Mouse (Mus musculus) spleen, adult 2 months (tissue): Measurements from ENCODE around the gene Crygb. TPM values are rescaled to one million over a fixed set of nuclear protein-coding genes. Genes with fewer than 3 reads are reported as not detected.

Source experiments
- DNase-seq, 2 experiments: peaks; one replicate each; pipeline versions ENCODE4 v3.0.0 to v3.0.0-alpha.2; 2012 to 2021; ENCODE audit warnings: low spot score in 2 of 2, low read depth in 1 of 2
- H3K27ac ChIP-seq: fragments of 200-500 bp; 2 replicates; pipeline ENCODE4 v1.5.1; 2012; ENCODE audit warnings: low read length, inconsistent platforms; ENCODE audit not compliant: insufficient read depth
- H3K27me3 ChIP-seq: fragments of 200-500 bp; 2 replicates; pipeline ENCODE4 v1.6.1; 2012; ENCODE audit warnings: mild to moderate bottlenecking, moderate library complexity, low read length, inconsistent platforms; ENCODE audit not compliant: control insufficient read depth, insufficient read depth
- H3K36me3 ChIP-seq: fragments of 200-500 bp; 2 replicates; pipeline ENCODE4 v1.6.1; 2012; ENCODE audit warnings: mild to moderate bottlenecking, low read length, inconsistent platforms; ENCODE audit not compliant: control insufficient read depth, insufficient read depth
- H3K4me1 ChIP-seq: fragments of 200-500 bp; 2 replicates; pipeline ENCODE4 v1.6.1; 2011; ENCODE audit warnings: inconsistent platforms; ENCODE audit not compliant: control insufficient read depth, insufficient read depth, insufficient read length
- H3K4me3 ChIP-seq: fragments of 200-500 bp; 2 replicates; pipeline ENCODE4 v1.5.1; 2011; ENCODE audit warnings: mild to moderate bottlenecking, inconsistent platforms; ENCODE audit not compliant: insufficient read depth, insufficient read length; ENCODE audit errors: extremely low read depth
- CTCF ChIP-seq: fragments of 200-500 bp; IDR thresholded peaks from 2 replicates; pipeline ENCODE4 v1.5.1; 2011; ENCODE audit warnings: mild to moderate bottlenecking, inconsistent platforms; ENCODE audit not compliant: insufficient read depth, insufficient read length, insufficient replicate concordance; ENCODE audit errors: extremely low read depth
- POLR2A ChIP-seq: fragments of 200-500 bp; IDR thresholded peaks from 2 replicates; pipeline ENCODE4 v1.6.1; 2011; ENCODE audit warnings: low read depth, low read length, inconsistent platforms
- WGBS: fragments of 180-500 bp; shearing (Covaris S2); methylation state at CpG from one replicate; pipeline ENCODE4 v1.1.7; 2018; 5-methylcytosine and 5-hydroxymethylcytosine counted together
- polyA plus RNA-seq: library from polyadenylated mRNA; depleted of rRNA; stranded (reverse); fragments of >200 nt; gene quantifications from 2 replicates; pipeline ENCODE4 v1.2.3, GENCODE M21; 2012

The Crygb gene
- polyA plus RNA-seq, 1 experiment = not detected

DNA sequence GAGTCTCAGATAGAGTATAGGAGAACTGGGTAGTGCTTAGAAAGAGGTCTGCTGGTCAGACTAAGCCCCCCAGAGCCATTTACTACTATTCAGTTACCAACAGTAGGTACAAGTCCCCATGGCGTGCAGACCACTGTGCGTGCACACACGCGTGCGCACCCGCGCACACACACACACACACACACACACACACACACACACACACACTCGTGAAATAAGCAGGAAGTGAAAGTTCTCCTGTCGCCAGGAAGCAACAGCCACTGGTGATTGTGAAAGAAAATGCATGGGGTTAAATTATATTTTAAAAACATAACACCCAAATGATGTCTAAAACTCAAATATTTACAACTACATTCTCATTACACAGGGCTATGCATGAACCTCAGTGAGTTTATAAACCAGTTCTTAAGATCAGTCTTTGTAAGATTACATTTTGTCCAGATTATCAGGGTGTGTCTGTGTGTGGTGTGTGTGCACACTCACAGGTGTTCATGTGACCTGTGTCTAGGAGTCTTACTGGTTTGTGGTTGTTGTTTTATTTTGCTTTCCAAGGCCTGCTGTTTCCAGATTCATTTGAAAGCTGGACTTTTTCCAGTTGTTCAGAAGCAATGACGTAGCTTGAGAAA lies 25.7 kb upstream of the Crygb start:
- Histone ChIP-seq H3K4me3 (no peak overlapping the region), H3K27ac (no peak overlapping the region), H3K36me3 (no peaks in the 10 kb centered on the region), H3K4me1 (no peaks in the 10 kb centered on the region), H3K27me3 (no peaks in the 10 kb centered on the region)
- no peak for DNase-seq
- 65% methylated on average over 10 of the region's 10 CpGs for WGBS
- TF ChIP-seq CTCF = no peak
- no peak for TF ChIP-seq POLR2A

DNA sequence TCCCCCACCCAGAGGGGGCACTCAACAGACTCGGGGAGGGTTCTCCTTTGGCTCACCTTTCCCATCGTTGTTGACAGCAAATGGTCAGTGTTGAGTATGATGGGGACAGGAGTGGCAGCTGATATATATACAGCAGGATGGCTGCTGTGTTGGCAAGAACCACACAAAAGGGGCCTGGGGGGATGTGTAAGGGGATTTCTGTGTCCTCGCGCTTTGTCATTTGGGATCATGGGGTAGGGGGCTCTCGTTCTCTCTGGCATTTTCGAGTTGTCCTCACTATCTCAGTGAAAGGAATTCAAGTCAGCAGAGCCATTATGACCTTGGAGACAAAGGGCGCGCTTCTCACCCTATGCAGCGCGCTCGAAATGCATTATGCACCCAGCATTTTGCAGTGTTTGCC lies 21.2 kb upstream of the Crygb start, which contains the start of gene Cryga:
TSS of gene Cryga (minus strand) at position 101 of the 400 bp plus-strand sequence.
- Histone ChIP-seq H3K4me1 (no peaks in the 10 kb centered on the region), H3K27ac (no peak within 1 kb of the TSS), H3K4me3 (no peak within 1 kb of the TSS), H3K27me3 (no peaks in the 10 kb centered on the region), H3K36me3 (no peaks in the 10 kb centered on the region)
- no peak for TF ChIP-seq CTCF
- TF ChIP-seq POLR2A = no peak
- DNase-seq = no peak
- WGBS = 92% methylated on average over 11 of the region's 11 CpGs

DNA sequence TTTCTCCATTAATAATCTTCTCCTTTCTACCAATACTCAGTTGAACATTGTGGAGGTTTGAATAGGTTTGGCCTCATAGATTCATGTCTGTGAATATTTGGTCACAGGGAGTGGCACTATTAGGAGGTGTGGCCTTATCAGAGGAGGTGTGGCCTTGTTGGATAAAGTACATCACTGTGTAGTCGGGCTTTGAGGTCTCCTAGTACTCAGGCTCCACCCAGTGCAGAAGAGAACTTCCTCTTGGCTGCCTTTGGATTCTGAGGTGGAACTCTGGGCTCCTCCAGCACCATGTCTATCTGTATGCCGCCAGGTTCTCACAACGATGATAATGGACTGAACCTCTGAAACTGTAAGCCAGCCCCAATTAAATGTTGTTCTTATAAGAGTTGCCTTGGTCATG lies 14.9 kb upstream of the Crygb start:
- Histone ChIP-seq H3K27me3 (no peaks in the 10 kb centered on the region), H3K4me1 (no peaks in the 10 kb centered on the region), H3K36me3 (no peaks in the 10 kb centered on the region), H3K4me3 (no peak overlapping the region), H3K27ac (no peak overlapping the region)
- WGBS = 76% methylated on average over 3 of the region's 3 CpGs
- DNase-seq = no peak
- TF ChIP-seq POLR2A (no peak), CTCF (no peak)

DNA sequence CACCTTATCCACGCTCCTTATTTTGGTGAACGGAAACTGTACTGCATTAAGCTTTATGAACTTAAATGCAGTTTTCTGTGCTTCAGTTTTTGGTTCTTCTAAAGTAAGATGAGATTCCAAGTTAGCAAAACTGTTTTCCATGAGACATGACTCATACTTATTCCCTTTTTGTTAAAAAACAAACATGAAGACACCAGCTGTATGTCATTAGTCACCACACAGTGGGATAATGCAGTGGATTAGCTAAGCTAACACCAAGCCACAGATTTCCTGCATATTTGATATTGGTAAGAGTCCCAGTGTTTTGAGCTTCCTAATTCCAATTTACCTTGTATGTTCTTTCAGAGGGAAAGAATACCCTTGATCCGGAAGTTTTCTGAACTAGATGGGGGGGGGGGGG lies 9.5 kb upstream of the Crygb start:
- H3K27me3 ChIP-seq = no peaks in the 10 kb centered on the region
- H3K4me1 ChIP-seq = no peaks in the 10 kb centered on the region
- no peak overlapping the region for H3K4me3 ChIP-seq
- TF ChIP-seq CTCF (no peak), POLR2A (no peak)
- H3K36me3 ChIP-seq = no peaks in the 10 kb centered on the region
- no peak overlapping the region for H3K27ac ChIP-seq
- WGBS = 92% methylated on average over 3 of the region's 3 CpGs
- no peak for DNase-seq

DNA sequence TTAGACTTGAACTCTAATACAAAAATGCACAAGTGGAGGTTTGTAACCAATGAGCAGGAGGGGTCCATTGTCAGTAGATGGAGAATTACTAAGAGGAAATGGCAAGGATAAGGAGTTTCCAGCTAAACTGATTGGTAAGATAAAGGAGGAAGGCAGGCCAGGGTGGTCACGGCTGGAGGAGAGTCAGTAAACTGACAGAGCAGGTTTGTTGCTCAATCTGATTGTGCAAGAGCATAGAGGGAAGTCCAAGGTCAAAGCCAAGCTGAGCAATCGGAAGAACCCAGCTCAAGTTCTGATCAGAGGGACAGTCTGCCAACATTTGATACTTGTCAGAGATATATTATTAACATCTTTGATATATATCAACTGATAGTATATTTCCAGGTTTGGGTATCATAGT lies 8.3 kb upstream of the Crygb start:
- TF ChIP-seq POLR2A = no peak
- no peak for TF ChIP-seq CTCF
- DNase-seq = no peak
- Histone ChIP-seq H3K27ac (no peak overlapping the region), H3K4me1 (no peaks in the 10 kb centered on the region), H3K27me3 (no peaks in the 10 kb centered on the region), H3K4me3 (no peak overlapping the region), H3K36me3 (no peaks in the 10 kb centered on the region)
- WGBS = 35% methylated on average over 2 of the region's 2 CpGs

DNA sequence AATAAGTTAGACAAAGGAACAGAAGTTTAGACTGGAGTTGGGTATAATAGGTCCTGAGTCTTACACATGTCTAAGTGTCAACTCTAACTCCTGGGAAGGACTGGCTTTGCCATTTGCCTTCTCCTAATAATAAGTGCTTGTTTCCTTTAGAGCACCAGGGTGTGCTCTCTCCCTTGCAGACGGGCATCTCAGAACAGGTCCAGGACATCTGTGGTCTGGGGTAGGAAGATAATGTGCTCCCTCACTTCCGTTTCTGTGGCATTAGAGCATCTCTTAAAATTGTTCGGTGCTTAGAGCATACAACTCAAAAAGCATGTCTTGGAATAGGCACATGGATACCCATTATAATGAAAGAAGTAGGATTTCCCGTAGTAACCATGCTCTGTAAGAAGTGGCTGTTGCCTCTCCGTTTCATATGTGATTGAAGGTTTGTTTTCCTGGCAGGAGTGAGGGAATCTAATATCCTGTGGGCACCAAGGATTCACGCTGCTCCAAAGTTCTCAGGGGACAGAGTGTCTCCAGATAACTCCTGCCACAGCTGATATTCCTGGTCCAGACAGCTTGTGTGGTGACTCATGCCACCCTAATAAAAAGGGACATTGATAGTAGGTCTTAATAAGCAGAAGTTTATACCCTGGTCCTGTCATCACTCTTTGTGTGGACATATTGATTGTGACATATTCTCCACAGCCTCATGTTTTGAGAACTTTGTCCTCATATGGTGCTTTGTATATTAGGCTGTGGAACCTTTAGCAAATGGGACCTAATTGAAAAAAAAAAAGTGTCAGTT lies 6.7 kb upstream of the Crygb start:
- TF ChIP-seq CTCF (no peak), POLR2A (no peak)
- no peaks in the 10 kb centered on the region for H3K4me1 ChIP-seq
- no peak overlapping the region for H3K27ac ChIP-seq
- 74% methylated on average over 6 of the region's 6 CpGs for WGBS
- no peaks in the 10 kb centered on the region for H3K27me3 ChIP-seq
- no peak overlapping the region for H3K4me3 ChIP-seq
- DNase-seq = no peak
- H3K36me3 ChIP-seq = no peaks in the 10 kb centered on the region

DNA sequence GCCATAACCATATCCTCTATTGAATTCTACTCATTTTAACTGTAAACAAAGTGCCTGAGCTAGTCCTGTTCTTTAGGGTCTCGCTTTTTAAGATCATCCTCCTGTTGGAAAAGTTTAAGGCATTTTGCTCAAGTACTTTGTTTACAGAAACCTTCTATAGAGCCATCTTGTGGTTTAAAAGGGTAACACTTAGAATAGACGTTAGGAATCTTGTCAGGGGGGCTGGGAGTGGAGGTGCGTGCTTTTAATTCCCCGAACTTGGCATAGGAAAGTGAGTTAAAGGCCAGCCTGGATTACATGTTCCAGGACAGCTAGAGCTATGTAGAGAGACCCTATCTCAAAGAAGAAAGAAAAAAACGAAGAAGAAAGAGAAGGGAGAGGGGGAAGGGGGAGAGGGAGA lies 6.5 kb downstream of the Crygb start:
- DNase-seq = no peak

More for the DNA sequence above, 6.5 kb downstream of the Crygb start:
- Histone ChIP-seq H3K4me3 (no peak overlapping the region), H3K4me1 (no peaks in the 10 kb centered on the region), H3K36me3 (no peaks in the 10 kb centered on the region), H3K27ac (no peak overlapping the region), H3K27me3 (no peaks in the 10 kb centered on the region)
- 31% methylated on average over 5 of the region's 5 CpGs for WGBS
- TF ChIP-seq POLR2A (no peak), CTCF (no peak)
